Mouse (Mus musculus) layer of hippocampus, adult 2 months (tissue): ENCODE measurements around the gene Naa10. TPM values are rescaled to one million over a fixed set of nuclear protein-coding genes. Genes with fewer than 3 reads are reported as not detected.

Experiments used
- DNase-seq, 2 experiments: peaks; one replicate each; pipeline ENCODE4 v3.0.0; 2022; ENCODE audit warnings: low spot score in 2 of 2
- H3K27ac ChIP-seq: fragments of 200-600 bp; 2 replicates; pipeline ENCODE4 v1.8.1; 2022
- H3K4me3 ChIP-seq: fragments of 200-600 bp; 2 replicates; pipeline ENCODE4 v1.8.1; 2022; ENCODE audit warnings: mild to moderate bottlenecking
- CTCF ChIP-seq: fragments of 200-600 bp; conservative IDR thresholded peaks from 2 replicates; pipeline ENCODE4 v1.8.1; 2022; ENCODE audit warnings: antibody characterized with exemption, mild to moderate bottlenecking, moderate library complexity
- total RNA-seq, 2 experiments: library from RNA; stranded (reverse); gene quantifications; 2 replicates each; pipeline ENCODE4 v1.2.3; 2021

The Naa10 gene
- total RNA-seq, 2 experiments from 2014 or later = 68.0 to 72.0 TPM

- no peak for TF ChIP-seq CTCF
- H3K4me3 ChIP-seq = no peak overlapping the region
- no peak overlapping the region; the same call in 1 of the 2 replicates for H3K27ac ChIP-seq
- DNase-seq = no peak
Measured at GRCm38 (mm10) chrX:73867852-73868251, 53.9 kb downstream of the Naa10 start.

DNA sequence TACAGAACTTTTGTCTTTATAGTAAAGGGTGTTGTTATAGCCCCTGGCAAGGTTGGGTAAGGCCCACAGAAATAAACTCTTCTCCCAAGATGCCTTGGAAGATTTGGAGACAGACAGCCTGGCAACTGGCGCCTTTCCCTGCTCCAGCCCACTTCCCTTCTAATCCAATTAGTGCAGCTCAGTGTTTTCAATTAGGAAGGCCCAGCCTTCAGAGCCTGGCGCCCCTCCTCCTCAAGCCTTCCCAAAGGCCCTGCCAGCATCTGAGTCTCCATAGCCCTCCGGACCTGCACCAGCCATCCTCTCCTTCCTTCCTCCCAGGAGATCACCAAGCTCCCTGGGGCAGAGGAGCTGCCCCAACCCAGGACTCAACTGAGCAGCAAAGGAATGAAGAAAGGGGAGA, 54.5 kb downstream of the Naa10 start:
- no peak for TF ChIP-seq CTCF
- H3K27ac ChIP-seq = no peak overlapping the region; the same call in 1 of the 2 replicates
- no peak for DNase-seq
- no peak overlapping the region for H3K4me3 ChIP-seq

Other genes starting within 250 kb of the Naa10 start
- gene Slc6a8, start 248.8 kb downstream of the Naa10 start, total RNA-seq = 10 to 100 TPM; 95.0 to 95.5 TPM
- gene Bcap31, start 205.8 kb downstream of the Naa10 start, total RNA-seq = 10 to 100 TPM; 72.3 to 77.8 TPM
- 10 to 100 TPM; 11.2 to 11.8 TPM for gene Abcd1, start 205.3 kb downstream of the Naa10 start, total RNA-seq
- gene Plxnb3, start 164.9 kb downstream of the Naa10 start, total RNA-seq = 10 to 100 TPM; 11.2 to 12.1 TPM
- gene Srpk3, start 147.5 kb downstream of the Naa10 start, total RNA-seq = 1 to 10 TPM; 3.9 to 4.3 TPM
- 100 to 1,000 TPM; 207 to 209 TPM for gene Idh3g, start 135.0 kb downstream of the Naa10 start, total RNA-seq
- gene Ssr4, start 134.9 kb downstream of the Naa10 start, total RNA-seq = 10 to 100 TPM; 89.1 to 94.1 TPM
- 100 to 1,000 TPM in 1 of 2 experiments, 10 to 100 TPM in 1; 93.3 to 107 TPM for gene Pdzd4, start 97.0 kb downstream of the Naa10 start, total RNA-seq
- gene Avpr2, start 29.8 kb downstream of the Naa10 start, total RNA-seq = not detected
- gene L1cam, start 25.8 kb downstream of the Naa10 start, total RNA-seq = 100 to 1,000 TPM; 118 to 139 TPM
- gene Arhgap4, start 74 bp downstream of the Naa10 start, total RNA-seq = 1 to 10 TPM; 5.3 to 7.2 TPM
- gene Renbp, start 8.9 kb upstream of the Naa10 start, total RNA-seq = 1 to 10 TPM; 4.5 to 6.2 TPM
- gene Hcfc1, start 44.4 kb upstream of the Naa10 start, total RNA-seq = 10 to 100 TPM; 76.4 to 79.2 TPM
- gene Irak1, start 102.0 kb upstream of the Naa10 start, total RNA-seq = 10 to 100 TPM; 59.3 to 62.6 TPM
- gene Opn1mw, start 205.5 kb upstream of the Naa10 start, total RNA-seq = 1 to 10 TPM in 1 of 2 experiments, not detected in 1; 1.1 TPM
- gene Mecp2, start 213.4 kb upstream of the Naa10 start, total RNA-seq = 10 to 100 TPM; 90.6 to 94.2 TPM
- not detected for gene Tex28, start 245.9 kb upstream of the Naa10 start, total RNA-seq